Mouse (Mus musculus) heart, embryonic 12.5 days (tissue): ENCODE data around the gene Pla2g1b. TPM values are rescaled to one million over a fixed set of nuclear protein-coding genes. Genes with fewer than 3 reads are reported as not detected.
A peak's percentile ranks its signal among the peaks of the same experiment; 100 is the strongest.

ENCODE experiments used
- ATAC-seq: fragments of 200-750 bp; cut with Nextera tagmentation; 2 replicates; pipeline ENCODE4 v1.8.0; 2017; ENCODE audit warnings: moderate TSS enrichment, moderate library complexity; ENCODE audit not compliant: insufficient number of reproducible peaks, low FRiP score
- H3K27ac ChIP-seq: fragments of 300-500 bp; sonication (generic); 2 replicates; pipeline ENCODE4 v1.5.1; 2016; ENCODE audit warnings: mild to moderate bottlenecking, moderate library complexity; ENCODE audit not compliant: poor library complexity, severe bottlenecking
- H3K27me3 ChIP-seq: fragments of 300-500 bp; sonication (generic); replicated peaks from 2 replicates; pipeline ENCODE4 v1.6.1; 2016; ENCODE audit warnings: mild to moderate bottlenecking, moderate library complexity
- H3K36me3 ChIP-seq: fragments of 300-500 bp; sonication (generic); 2 replicates; pipeline ENCODE4 v1.6.1; 2016; ENCODE audit warnings: mild to moderate bottlenecking, moderate library complexity
- H3K4me1 ChIP-seq: fragments of 300-500 bp; sonication (generic); replicated peaks from 2 replicates; pipeline ENCODE4 v1.6.1; 2016; ENCODE audit warnings: mild to moderate bottlenecking
- H3K4me2 ChIP-seq: fragments of 300-500 bp; sonication (generic); 2 replicates; pipeline ENCODE4 v1.6.1; 2016; ENCODE audit warnings: mild to moderate bottlenecking, moderate library complexity
- H3K4me3 ChIP-seq: fragments of 300-500 bp; sonication (generic); 2 replicates; pipeline ENCODE4 v1.5.1; 2016; ENCODE audit warnings: mild to moderate bottlenecking
- H3K9ac ChIP-seq: fragments of 300-500 bp; sonication (generic); 2 replicates; pipeline ENCODE4 v1.6.1; 2016; ENCODE audit warnings: mild to moderate bottlenecking, moderate library complexity
- H3K9me3 ChIP-seq: fragments of 300-500 bp; sonication (generic); replicated peaks from 2 replicates; pipeline ENCODE4 v1.6.1; 2016; ENCODE audit warnings: mild to moderate bottlenecking, moderate library complexity
- WGBS: fragments of 180-500 bp; shearing (Covaris S2); methylation state at CpG from one replicate; pipeline ENCODE4 v1.1.7; 2016; 5-methylcytosine and 5-hydroxymethylcytosine counted together
- polyA plus RNA-seq: library from polyadenylated mRNA; unstranded; fragments of >200 nt; fragmentation: Nextera tagmentation; extraction: Ambion mirVana; gene quantifications from 2 replicates; pipeline ENCODE4 v1.2.1, GENCODE M21; 2016

Pla2g1b gene
- polyA plus RNA-seq, 1 experiment from 2014 or later, result 0.72 TPM

DNA sequence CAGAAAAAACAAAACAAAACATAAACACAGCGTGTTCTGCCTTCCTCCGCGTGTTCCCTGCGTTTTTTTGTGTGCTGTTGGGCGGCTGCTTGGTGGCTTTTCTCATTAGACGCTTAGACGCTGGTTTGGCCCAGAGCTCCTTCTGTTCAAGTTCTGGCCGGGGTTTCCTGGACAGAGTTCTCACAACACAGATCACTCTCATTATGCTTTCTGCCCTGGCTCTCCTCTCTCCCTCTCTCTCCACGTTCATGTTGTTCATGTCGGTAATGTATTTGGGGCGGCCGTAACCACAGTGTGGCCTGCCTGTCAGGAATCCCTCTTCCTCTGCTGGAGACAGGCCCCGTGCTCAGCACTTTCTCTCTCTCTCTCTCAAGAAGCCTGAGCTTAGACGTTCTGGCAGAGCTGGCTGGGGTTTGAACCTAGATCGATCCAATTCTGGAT is 43.3 kb downstream of the Pla2g1b start:
- no peaks in the 10 kb centered on the region for H3K27me3 ChIP-seq
- 42% methylated on average over 15 of the region's 15 CpGs for WGBS
- peaks cover 5% of the 10 kb centered on the region; the same call in 1 of the 2 replicates for H3K36me3 ChIP-seq
- H3K27ac ChIP-seq, result peak overlapping the region; percentile 65
- peak overlapping the region; percentile 90 for H3K4me2 ChIP-seq
- peak overlapping the region; percentile 95 for H3K9ac ChIP-seq
- no peak for ATAC-seq
- H3K9me3 ChIP-seq, result no peaks in the 10 kb centered on the region
- peaks cover 48% of the 10 kb centered on the region for H3K4me1 ChIP-seq
- peak overlapping the region; percentile 97 for H3K4me3 ChIP-seq

DNA sequence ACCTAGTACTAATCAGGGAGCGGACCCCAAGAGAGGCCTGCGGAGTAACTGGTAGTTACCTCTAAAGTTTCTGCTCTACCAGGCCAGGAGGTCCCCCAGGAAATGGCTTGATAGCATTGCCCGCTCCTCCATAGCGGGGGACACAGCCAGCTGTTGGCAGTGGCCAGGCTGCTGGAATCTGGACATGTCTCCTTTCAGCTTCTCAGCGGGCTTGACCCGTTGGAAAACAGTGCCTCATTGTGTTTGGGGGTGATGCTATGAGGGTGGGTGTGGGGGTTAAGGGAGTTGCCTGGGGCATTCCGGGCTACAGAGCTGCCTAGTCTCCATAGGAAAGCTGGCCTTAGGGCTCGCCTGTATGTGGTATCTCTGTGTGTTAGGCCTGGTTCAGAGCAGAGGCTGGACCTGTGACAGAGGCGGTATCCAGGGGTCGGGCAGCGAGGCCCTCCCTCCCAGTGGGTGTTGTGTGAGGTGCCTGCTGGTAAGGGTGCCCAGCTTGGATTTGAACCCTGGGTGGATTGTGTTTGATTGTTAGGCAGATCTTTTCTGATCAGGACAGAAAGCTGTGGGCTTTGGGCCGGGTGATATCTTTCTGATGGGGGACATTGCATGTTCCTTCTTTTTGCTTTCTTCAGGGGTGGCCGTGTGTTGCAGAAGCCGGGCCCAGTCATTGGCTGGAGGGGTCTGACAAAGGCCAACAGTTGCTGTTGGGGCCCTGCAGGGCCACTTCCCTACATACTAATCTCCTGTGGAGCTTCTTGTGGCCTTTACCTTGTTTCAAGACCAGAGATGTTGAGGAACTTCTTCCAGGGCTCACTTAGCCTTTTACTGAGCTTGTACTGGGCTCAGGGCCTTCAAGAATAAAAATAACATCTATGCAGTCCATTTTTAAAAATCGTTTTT is 44.0 kb downstream of the Pla2g1b start:
- H3K36me3 ChIP-seq, result peaks cover 5% of the 10 kb centered on the region; the same call in 1 of the 2 replicates
- peak overlapping the region; percentile 65 for H3K27ac ChIP-seq
- H3K9ac ChIP-seq, result peak overlapping the region; percentile 95
- peak overlapping the region; percentile 90 for H3K4me2 ChIP-seq
- H3K4me3 ChIP-seq, result peak overlapping the region; percentile 97; the same call in 1 of the 2 replicates
- H3K9me3 ChIP-seq, result no peaks in the 10 kb centered on the region
- ATAC-seq, result no peak
- H3K4me1 ChIP-seq, result peaks cover 54% of the 10 kb centered on the region
- WGBS, result 58% methylated on average over 15 of the region's 15 CpGs
- no peaks in the 10 kb centered on the region for H3K27me3 ChIP-seq

DNA sequence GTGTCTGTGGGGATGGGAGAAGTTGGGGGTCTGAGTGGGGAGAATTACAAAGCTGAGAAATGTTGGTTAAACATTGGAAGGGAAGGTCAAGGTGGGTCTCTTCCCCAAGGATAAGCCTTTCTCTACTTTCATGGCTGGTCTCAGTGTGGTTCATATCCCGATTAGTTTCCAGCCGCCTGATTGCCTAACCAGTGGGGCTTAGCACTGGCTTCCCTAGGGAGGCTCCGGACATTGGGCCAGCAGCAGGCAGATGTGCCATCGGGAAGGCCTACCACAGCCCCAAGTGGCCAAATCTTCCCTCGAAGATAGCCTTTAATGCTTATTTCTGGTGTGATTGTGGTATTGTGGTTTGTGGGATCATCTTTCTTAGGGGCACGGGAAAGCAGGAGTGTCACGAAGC is 46.3 kb downstream of the Pla2g1b start:
- H3K27me3 ChIP-seq, result no peaks in the 10 kb centered on the region
- H3K9ac ChIP-seq, result no peak overlapping the region
- H3K4me1 ChIP-seq, result peaks cover 65% of the 10 kb centered on the region
- peaks cover 6% of the 10 kb centered on the region for H3K36me3 ChIP-seq
- WGBS, result 85% methylated on average over 7 of the region's 7 CpGs
- ATAC-seq, result no peak
- H3K9me3 ChIP-seq, result no peaks in the 10 kb centered on the region
- H3K27ac ChIP-seq, result no peak overlapping the region
- no peak overlapping the region for H3K4me3 ChIP-seq
- H3K4me2 ChIP-seq, result no peak overlapping the region

DNA sequence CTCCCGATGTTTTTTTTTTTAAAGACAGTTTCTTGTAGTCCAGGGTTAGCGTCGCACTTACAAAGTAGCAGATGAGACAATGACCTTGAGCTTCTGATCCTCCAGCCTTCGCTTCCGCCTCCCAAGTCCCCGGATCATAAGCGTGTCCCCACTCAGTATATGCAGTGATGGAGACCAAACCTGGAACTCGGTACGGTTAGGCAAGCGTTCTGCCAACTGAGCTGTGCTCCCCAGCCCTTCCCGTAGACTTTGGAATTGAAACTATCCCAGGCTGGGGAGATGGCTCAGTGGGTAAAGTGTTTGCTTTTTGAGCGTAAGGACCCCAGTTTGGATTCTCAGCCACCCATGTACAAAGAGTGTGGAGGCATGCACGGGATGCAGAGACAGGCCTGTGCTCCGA is 47.2 kb downstream of the Pla2g1b start:
- H3K4me3 ChIP-seq, result no peak overlapping the region
- H3K27me3 ChIP-seq, result no peaks in the 10 kb centered on the region
- WGBS, result 92% methylated on average over 14 of the region's 14 CpGs
- no peak for ATAC-seq
- H3K9ac ChIP-seq, result no peak overlapping the region
- no peak overlapping the region for H3K27ac ChIP-seq
- H3K36me3 ChIP-seq, result peaks cover 10% of the 10 kb centered on the region
- H3K4me1 ChIP-seq, result peaks cover 57% of the 10 kb centered on the region
- no peak overlapping the region for H3K4me2 ChIP-seq
- H3K9me3 ChIP-seq, result no peaks in the 10 kb centered on the region

DNA sequence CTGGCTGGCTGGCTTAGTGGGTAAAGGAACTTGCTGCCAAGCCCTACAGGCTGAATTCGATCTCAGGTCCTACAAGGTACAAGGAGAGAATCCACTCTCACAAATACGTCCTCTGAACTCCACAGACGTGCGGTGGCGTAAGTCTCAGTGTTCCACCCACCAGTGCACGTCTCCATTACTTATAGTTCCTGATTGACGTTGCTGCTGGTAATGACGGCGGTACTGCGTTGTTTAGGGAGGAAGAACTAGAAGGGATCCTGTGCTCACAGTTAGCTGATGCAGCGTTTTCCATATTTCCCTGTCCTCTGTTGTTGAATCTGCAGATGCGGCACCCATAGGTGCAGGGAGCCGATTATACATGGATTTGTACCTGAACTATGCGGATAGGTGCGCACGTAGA is 47.7 kb downstream of the Pla2g1b start:
- peaks cover 52% of the 10 kb centered on the region for H3K4me1 ChIP-seq
- WGBS, result 92% methylated on average over 16 of the region's 16 CpGs
- no peak for ATAC-seq
- no peaks in the 10 kb centered on the region for H3K9me3 ChIP-seq
- no peaks in the 10 kb centered on the region for H3K27me3 ChIP-seq
- 0 out of 2 replicates have a peak overlapping the region, but pooled peaks have one; percentile 88 for H3K27ac ChIP-seq
- H3K4me3 ChIP-seq, result no peak overlapping the region
- no peak overlapping the region for H3K4me2 ChIP-seq
- H3K36me3 ChIP-seq, result peaks cover 10% of the 10 kb centered on the region
- no peak overlapping the region for H3K9ac ChIP-seq

DNA sequence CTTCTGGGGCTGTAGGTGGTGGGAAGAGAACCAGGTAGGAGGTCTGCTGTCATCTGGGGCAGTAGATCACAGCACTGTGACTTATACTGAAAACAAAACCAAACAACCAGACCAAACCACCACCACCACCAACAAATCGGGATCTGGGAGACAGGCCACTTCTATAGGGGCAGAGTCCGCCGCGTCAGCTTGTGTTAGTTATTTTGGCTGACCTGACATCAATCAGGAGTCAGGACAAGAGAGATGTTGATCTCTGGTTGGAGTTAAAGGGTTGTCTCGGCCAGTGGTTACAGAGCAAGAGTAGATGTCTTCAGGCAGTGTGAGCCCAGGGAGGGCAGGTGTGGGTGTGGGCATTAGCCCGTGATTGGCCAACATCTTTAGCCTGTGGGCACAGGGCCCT is 48.3 kb downstream of the Pla2g1b start:
- no peak overlapping the region for H3K9ac ChIP-seq
- no peaks in the 10 kb centered on the region for H3K9me3 ChIP-seq
- H3K27me3 ChIP-seq, result no peaks in the 10 kb centered on the region
- peak overlapping the region; percentile 5; the same call in 1 of the 2 replicates for H3K4me2 ChIP-seq
- no peak overlapping the region for H3K4me3 ChIP-seq
- H3K36me3 ChIP-seq, result peaks cover 15% of the 10 kb centered on the region
- H3K27ac ChIP-seq, result peak overlapping the region; percentile 88
- peaks cover 51% of the 10 kb centered on the region for H3K4me1 ChIP-seq
- WGBS, result 83% methylated on average over 6 of the region's 6 CpGs
- no peak for ATAC-seq

DNA sequence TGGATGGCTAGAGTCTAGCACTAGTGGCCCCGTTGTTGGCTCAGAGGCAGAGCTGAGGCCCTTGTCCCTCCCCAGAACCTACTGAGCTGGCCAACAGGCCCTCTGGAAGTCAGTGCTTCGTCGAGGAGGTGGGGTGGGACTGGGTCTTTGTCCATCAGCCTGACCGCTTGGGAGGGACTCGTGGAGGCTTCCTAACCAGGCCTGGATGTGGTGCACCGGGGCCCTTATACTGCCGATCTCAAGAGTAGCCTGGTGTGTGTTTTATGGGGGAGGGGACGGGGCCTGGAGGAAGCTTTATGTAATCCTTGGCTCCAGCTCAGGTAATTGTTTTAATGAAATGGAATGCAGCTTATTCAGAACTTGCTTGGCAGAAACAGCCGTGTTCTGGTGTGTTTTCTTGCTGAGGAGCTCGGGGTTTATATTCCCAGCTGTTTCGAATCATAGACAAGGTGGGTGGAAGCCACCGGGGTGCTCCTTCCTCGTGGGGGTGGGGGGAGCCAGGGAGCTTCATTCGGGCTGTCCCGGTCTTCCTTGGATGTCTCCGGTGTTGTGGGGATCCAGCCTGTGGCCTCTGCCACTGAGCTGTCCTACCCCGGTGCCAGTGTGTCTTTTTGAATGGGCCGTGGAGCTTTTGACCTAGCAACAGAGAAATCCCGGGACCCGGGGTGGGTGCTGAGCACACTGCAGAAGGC is 49.0 kb downstream of the Pla2g1b start:
- 55% methylated on average over 20 of the region's 20 CpGs for whole genome bisulfite sequencing
- peak overlapping the region; percentile 35; the same call in 1 of the 2 replicates for H3K9ac ChIP-seq
- peak; percentile 79 for ATAC-seq
- no peaks in the 10 kb centered on the region for H3K9me3 ChIP-seq
- no peaks in the 10 kb centered on the region for H3K27me3 ChIP-seq
- peak overlapping the region; percentile 88 for H3K27ac ChIP-seq
- H3K36me3 ChIP-seq, result peaks cover 15% of the 10 kb centered on the region
- H3K4me3 ChIP-seq, result 0 out of 2 replicates have a peak overlapping the region, but pooled peaks have one; percentile 3
- peaks cover 48% of the 10 kb centered on the region for H3K4me1 ChIP-seq
- peak overlapping the region; percentile 47 for H3K4me2 ChIP-seq

DNA sequence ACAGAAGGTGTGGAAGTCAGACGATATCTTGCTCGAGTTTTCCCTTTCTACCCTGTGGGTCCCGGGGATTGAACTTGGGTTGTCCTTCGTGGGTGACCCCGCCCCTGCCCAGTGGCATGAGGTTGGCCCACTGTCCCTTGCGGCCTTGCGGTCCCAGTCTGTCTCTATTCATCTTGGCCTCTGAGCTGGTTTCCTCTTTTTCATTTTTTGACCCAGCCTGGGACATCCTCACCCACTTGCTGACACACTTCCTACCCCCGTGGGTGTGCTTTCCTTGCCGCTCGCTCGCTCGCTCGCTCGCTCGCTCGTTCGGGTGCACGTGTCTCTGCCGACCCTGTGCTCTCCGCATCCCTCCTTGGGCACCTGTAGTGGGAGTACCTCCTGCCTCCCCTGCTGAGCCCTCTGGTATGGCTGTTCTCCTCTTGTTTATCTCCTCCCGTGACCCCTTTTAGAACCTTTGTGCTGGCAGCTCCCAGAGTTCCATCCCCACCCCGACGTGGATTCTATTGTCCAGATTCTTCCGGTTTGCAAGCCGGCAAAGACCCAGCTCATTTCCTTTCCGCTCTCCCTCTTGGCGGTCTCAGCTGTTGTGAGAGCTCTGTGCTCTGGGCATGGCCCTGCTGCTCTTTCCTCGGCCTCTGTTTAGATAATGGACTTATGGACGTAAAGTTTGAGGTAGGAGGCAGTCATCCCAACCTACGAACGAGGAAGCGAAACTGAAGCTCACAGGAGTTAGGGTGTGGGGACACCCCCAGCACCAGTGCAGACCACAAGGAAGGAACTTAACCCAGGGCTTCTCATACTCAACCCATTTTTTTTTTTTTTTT is 50.2 kb downstream of the Pla2g1b start:
- H3K36me3 ChIP-seq, result peaks cover 15% of the 10 kb centered on the region
- H3K9ac ChIP-seq, result peak overlapping the region; percentile 27; the same call in 1 of the 2 replicates
- H3K4me1 ChIP-seq, result peaks cover 54% of the 10 kb centered on the region
- 70% methylated on average over 32 of the region's 32 CpGs for WGBS
- H3K9me3 ChIP-seq, result no peaks in the 10 kb centered on the region
- peak overlapping the region; percentile 20; the same call in 1 of the 2 replicates for H3K4me2 ChIP-seq
- no peak overlapping the region for H3K4me3 ChIP-seq
- H3K27ac ChIP-seq, result peak overlapping the region; percentile 88
- no peaks in the 10 kb centered on the region for H3K27me3 ChIP-seq
- peak; percentile 30; the same call in 1 of the 2 replicates for ATAC-seq

DNA sequence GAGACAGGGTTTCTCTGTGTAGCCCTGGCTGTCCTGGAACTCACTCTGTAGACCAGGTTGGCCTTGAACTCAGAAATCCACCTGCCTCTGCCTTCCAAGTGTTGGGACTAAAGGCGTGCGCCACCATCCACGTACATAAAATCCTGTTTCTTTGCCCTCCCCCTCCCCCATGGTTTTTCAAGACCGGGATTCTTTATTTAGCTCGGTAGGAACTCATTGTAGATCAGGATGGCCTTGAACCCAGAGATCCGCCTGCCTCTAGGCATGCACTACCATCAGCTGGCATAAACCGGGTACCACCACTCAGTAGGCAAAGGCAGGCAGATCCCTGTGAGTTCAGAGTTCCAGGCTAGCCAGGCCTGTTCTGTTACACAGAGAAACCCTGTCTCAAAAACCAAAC is 50.8 kb downstream of the Pla2g1b start:
- Histone ChIP-seq H3K4me2 (peak overlapping the region; percentile 20; the same call in 1 of the 2 replicates), H3K36me3 (peaks cover 15% of the 10 kb centered on the region), H3K27ac (peak overlapping the region; percentile 88), H3K27me3 (no peaks in the 10 kb centered on the region), H3K9me3 (no peaks in the 10 kb centered on the region), H3K4me1 (peaks cover 55% of the 10 kb centered on the region), H3K9ac (no peak overlapping the region), H3K4me3 (no peak overlapping the region)
- no peak for ATAC-seq
- WGBS, result 78% methylated on average over 7 of the region's 7 CpGs

DNA sequence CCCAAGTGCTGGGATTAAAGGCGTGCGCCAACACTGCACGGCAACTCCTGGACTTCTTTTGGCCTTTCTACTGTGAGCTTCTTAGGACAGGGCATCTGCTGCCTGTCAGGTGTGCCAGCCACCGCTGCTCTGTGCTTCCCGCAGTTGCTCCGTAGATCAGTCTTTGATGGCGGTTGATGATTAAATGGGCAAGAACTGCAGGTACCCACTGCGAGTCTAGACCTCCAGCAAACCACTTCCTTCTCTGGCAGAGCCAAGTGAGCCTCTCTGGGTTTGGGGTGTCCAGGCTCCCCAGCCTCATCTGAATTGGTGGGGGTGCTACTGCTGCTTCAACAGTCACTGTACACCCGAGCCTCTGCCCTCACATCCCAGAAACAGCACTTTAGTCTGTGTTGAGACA is 51.4 kb downstream of the Pla2g1b start:
- Histone ChIP-seq H3K27ac (no peak overlapping the region), H3K36me3 (peaks cover 15% of the 10 kb centered on the region), H3K27me3 (no peaks in the 10 kb centered on the region), H3K4me2 (no peak overlapping the region), H3K4me3 (no peak overlapping the region), H3K9ac (no peak overlapping the region), H3K4me1 (peaks cover 61% of the 10 kb centered on the region), H3K9me3 (no peaks in the 10 kb centered on the region)
- ATAC-seq, result no peak
- 93% methylated on average over 9 of the region's 9 CpGs for WGBS
